Mouse (Mus musculus): ENCODE results near the gene Klhl30. TPM values are rescaled to one million over a fixed set of nuclear protein-coding genes. Genes with fewer than 3 reads are reported as not detected.

The Klhl30 gene
- polyA plus RNA-seq, 1 experiment: 1.5 TPM

DNA sequence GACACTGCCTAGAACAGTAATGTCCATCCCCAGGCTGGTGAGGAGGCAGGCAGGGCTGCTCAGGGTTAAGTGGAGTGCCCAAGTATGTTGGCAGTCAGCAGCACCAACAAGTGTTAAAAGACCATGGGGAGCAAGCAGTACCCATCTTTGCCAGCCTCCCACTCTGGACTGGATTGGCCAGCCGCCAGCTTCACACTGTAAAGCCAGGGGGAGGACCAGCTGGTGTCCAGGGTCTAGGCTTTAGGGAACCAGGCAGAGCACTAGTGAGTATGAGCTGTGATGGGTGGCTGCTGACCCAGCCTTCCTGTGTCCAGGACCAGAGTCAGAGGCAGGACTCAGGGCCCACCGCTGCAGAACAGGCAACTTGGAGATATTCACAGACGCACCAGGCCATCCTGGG lies 6.8 kb upstream of the Klhl30 start:
- no peak overlapping the region for H3K27ac ChIP-seq (ENCODE audit: insufficient read depth, low read depth, low read length)
- WGBS: 85% methylated on average over 3 of the region's 3 CpGs

DNA sequence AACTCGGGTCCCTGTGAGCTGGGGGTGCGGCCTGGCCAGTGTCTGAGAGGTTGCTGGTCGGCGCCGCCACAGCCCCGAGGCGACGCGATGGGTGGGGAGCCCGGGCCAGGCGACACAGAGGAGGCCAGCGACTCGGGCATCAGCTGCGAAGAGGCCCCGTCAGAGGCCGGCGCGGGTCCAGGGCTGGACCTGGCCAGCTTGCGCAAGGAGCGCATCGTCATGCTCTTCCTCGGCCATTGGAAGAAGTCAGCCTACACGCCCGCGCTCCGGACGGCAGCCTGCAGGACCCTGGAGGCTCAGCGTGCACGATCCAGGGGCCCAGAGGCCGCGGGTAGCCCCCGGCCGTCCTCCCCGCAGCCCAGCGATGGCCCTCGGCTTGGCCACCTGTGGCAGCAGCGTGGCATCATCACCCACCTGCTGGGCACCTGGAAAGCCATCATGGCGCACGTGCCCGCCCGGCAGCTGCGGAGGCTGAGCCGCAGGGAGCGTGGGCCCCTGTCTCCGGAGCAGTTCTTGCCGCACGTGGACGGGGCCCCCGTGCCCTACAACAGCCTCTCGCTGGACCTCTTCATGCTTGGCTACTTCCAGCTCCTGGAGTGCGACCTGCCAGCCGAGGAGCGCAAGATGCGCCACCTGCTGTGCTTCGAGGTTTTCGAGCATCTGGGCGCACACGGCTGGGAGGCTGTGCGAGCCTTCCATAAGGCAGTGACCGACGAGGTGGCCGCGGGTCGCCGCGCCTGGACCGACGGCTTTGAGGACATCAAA lies 5.7 kb upstream of the Klhl30 start:
- Histone ChIP-seq H3K36me3 (ENCODE audit: control insufficient read depth, insufficient read depth, low read length) (no peaks in the 10 kb centered on the region), H3K4me1 (ENCODE audit: control insufficient read depth, insufficient read depth, low read length) (no peaks in the 10 kb centered on the region), H3K4me3 (ENCODE audit: insufficient read depth, low read depth, low read length) (no peak overlapping the region), H3K27ac (ENCODE audit: insufficient read depth, low read depth, low read length) (no peak overlapping the region), H3K27me3 (replicated peaks; ENCODE audit: control insufficient read depth, insufficient read depth, low read length) (no peaks in the 10 kb centered on the region)
- TF ChIP-seq CTCF (conservative IDR thresholded peaks at IDR 0.05; ENCODE audit: insufficient read depth, insufficient read length, low read depth, low read length): no peak; the same call in 1 of the 2 replicates
- TF ChIP-seq POLR2A (IDR thresholded peaks at IDR 0.05; ENCODE audit: low read depth, low read length): no peak
- 4% methylated on average over 68 of the region's 68 CpGs for WGBS
- DNase-seq: peak; percentile 71

More for the DNA sequence above, 6.8 kb upstream of the Klhl30 start:
- no peaks in the 10 kb centered on the region for H3K4me1 ChIP-seq (ENCODE audit: control insufficient read depth, insufficient read depth, low read length)
- TF ChIP-seq POLR2A (IDR thresholded peaks at IDR 0.05; ENCODE audit: low read depth, low read length): no peak
- no peak for TF ChIP-seq CTCF (conservative IDR thresholded peaks at IDR 0.05; ENCODE audit: insufficient read depth, insufficient read length, low read depth, low read length)
- no peaks in the 10 kb centered on the region for H3K27me3 ChIP-seq (replicated peaks; ENCODE audit: control insufficient read depth, insufficient read depth, low read length)
- H3K4me3 ChIP-seq (ENCODE audit: insufficient read depth, low read depth, low read length): no peak overlapping the region
- no peak for DNase-seq
- H3K36me3 ChIP-seq (ENCODE audit: control insufficient read depth, insufficient read depth, low read length): no peaks in the 10 kb centered on the region

DNA sequence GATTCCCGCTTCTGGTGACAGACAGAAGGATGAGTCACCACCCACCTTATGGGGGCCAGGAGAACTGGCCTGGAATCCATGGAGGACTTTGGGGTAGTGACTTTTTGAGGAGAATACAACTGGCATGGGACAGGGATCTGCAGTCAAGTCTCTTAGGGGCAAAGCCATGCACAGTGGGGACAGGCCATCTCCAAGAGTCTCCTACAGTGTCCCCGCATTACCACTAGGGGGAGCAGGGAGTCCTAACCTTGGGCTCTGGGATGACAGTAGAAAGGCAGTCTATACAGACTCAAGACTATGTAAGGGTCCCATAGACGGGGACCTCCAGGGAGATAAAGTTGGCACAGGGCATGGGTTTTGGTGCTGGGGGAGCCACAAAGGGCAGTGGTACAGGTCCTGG lies 3.9 kb upstream of the Klhl30 start:
- peak; percentile 67 for DNase-seq
- WGBS: 35% methylated on average over 3 of the region's 3 CpGs
- H3K36me3 ChIP-seq (ENCODE audit: control insufficient read depth, insufficient read depth, low read length): no peaks in the 10 kb centered on the region
- TF ChIP-seq CTCF (conservative IDR thresholded peaks at IDR 0.05; ENCODE audit: insufficient read depth, insufficient read length, low read depth, low read length) (peak; percentile 87), POLR2A (IDR thresholded peaks at IDR 0.05; ENCODE audit: low read depth, low read length) (no peak)
- no peaks in the 10 kb centered on the region for H3K27me3 ChIP-seq (replicated peaks; ENCODE audit: control insufficient read depth, insufficient read depth, low read length)
- H3K4me1 ChIP-seq (ENCODE audit: control insufficient read depth, insufficient read depth, low read length): no peaks in the 10 kb centered on the region
- no peak overlapping the region for H3K4me3 ChIP-seq (ENCODE audit: insufficient read depth, low read depth, low read length)
- H3K27ac ChIP-seq (ENCODE audit: insufficient read depth, low read depth, low read length): no peak overlapping the region

- Histone ChIP-seq H3K36me3 (ENCODE audit: control insufficient read depth, insufficient read depth, low read length) (no peaks in the 10 kb centered on the region), H3K27ac (ENCODE audit: insufficient read depth, low read depth, low read length) (no peak overlapping the region), H3K27me3 (replicated peaks; ENCODE audit: control insufficient read depth, insufficient read depth, low read length) (no peaks in the 10 kb centered on the region), H3K4me3 (ENCODE audit: insufficient read depth, low read depth, low read length) (no peak overlapping the region), H3K4me1 (ENCODE audit: control insufficient read depth, insufficient read depth, low read length) (no peaks in the 10 kb centered on the region)
- 88% methylated on average over 3 of the region's 3 CpGs for WGBS
- DNase-seq: no peak
- TF ChIP-seq CTCF (conservative IDR thresholded peaks at IDR 0.05; ENCODE audit: insufficient read depth, insufficient read length, low read depth, low read length): no peak
- no peak for TF ChIP-seq POLR2A (IDR thresholded peaks at IDR 0.05; ENCODE audit: low read depth, low read length)
Observed at GRCm38 (mm10) chr1:91351249-91351648, 433 bp downstream of the Klhl30 start.

GRCm38 (mm10) chr1:91352277-91352676 lies 1.5 kb downstream of the Klhl30 start:
- Histone ChIP-seq H3K4me3 (ENCODE audit: insufficient read depth, low read depth, low read length) (no peak overlapping the region), H3K36me3 (ENCODE audit: control insufficient read depth, insufficient read depth, low read length) (no peaks in the 10 kb centered on the region), H3K27me3 (replicated peaks; ENCODE audit: control insufficient read depth, insufficient read depth, low read length) (no peaks in the 10 kb centered on the region), H3K27ac (ENCODE audit: insufficient read depth, low read depth, low read length) (no peak overlapping the region), H3K4me1 (ENCODE audit: control insufficient read depth, insufficient read depth, low read length) (no peaks in the 10 kb centered on the region)
- TF ChIP-seq POLR2A (IDR thresholded peaks at IDR 0.05; ENCODE audit: low read depth, low read length) (no peak), CTCF (conservative IDR thresholded peaks at IDR 0.05; ENCODE audit: insufficient read depth, insufficient read length, low read depth, low read length) (no peak)
- WGBS: 90% methylated on average over 2 of the region's 2 CpGs
- no peak for DNase-seq

DNA sequence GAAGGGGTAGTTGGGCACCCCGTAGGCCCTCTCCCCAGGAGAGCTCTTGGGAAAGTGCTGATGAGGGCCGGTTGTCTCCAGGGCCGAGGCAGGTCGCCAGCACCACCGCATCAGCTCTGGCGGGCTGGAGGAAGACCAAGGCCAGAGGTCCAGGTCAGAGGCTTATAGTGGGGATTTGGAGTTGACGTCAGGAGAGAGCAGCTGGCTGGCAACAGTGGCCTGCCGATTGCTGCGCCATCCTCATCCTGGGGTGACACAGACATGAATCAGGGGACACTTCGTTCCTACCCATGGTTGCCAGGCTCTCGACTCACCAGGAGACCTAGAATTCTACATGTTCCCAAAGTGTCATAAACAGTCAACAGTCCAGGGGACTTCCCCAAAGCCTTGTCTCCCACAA lies 5.3 kb downstream of the Klhl30 start:
- DNase-seq: no peak
- no peak for TF ChIP-seq POLR2A (IDR thresholded peaks at IDR 0.05; ENCODE audit: low read depth, low read length)
- TF ChIP-seq CTCF (conservative IDR thresholded peaks at IDR 0.05; ENCODE audit: insufficient read depth, insufficient read length, low read depth, low read length): no peak
- Histone ChIP-seq H3K27me3 (replicated peaks; ENCODE audit: control insufficient read depth, insufficient read depth, low read length) (no peaks in the 10 kb centered on the region), H3K4me1 (ENCODE audit: control insufficient read depth, insufficient read depth, low read length) (no peaks in the 10 kb centered on the region), H3K4me3 (ENCODE audit: insufficient read depth, low read depth, low read length) (no peak overlapping the region), H3K36me3 (ENCODE audit: control insufficient read depth, insufficient read depth, low read length) (no peaks in the 10 kb centered on the region), H3K27ac (ENCODE audit: insufficient read depth, low read depth, low read length) (no peak overlapping the region)
- 78% methylated on average over 11 of the region's 11 CpGs for WGBS

DNA sequence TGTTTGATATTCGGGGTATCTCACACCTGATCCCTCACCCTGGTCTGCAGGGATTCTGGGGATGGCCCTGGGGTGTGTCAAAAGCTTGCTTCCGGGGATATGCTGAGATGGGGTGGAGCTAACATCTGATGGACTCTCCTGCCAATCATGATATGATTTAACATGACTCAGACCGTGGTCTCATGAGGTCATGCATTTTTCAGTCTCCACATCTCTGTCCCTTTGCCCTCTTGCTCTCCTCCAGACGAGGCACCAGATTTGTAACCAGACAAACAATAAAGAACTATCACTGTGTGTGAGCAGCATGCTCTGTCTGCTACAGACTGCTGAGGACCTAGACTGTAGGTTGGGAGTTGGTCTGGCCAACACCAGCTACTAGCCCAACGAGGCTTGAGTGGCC lies 11.3 kb downstream of the Klhl30 start:
- Histone ChIP-seq H3K4me3 (ENCODE audit: insufficient read depth, low read depth, low read length) (no peak overlapping the region), H3K27ac (ENCODE audit: insufficient read depth, low read depth, low read length) (no peak overlapping the region), H3K4me1 (ENCODE audit: control insufficient read depth, insufficient read depth, low read length) (no peaks in the 10 kb centered on the region), H3K36me3 (ENCODE audit: control insufficient read depth, insufficient read depth, low read length) (no peaks in the 10 kb centered on the region), H3K27me3 (replicated peaks; ENCODE audit: control insufficient read depth, insufficient read depth, low read length) (no peaks in the 10 kb centered on the region)
- no peak for DNase-seq
- 85% methylated on average over 5 of the region's 5 CpGs for WGBS
- no peak for TF ChIP-seq CTCF (conservative IDR thresholded peaks at IDR 0.05; ENCODE audit: insufficient read depth, insufficient read length, low read depth, low read length)
- TF ChIP-seq POLR2A (IDR thresholded peaks at IDR 0.05; ENCODE audit: low read depth, low read length): no peak
